Mouse (Mus musculus): Measurements from ENCODE around the gene H2-Ab1. TPM values are rescaled to one million over a fixed set of nuclear protein-coding genes. Genes with fewer than 3 reads are reported as not detected.

H2-Ab1 gene
- polyA plus RNA-seq, 1 experiment from 2014 or later: 13.5 TPM

- Histone ChIP-seq H3K9me3 (replicated peaks; ENCODE audit: control insufficient read depth, low read length) (0 out of 2 replicates have a peak, but pooled peaks cover 5% of the 10 kb centered on the region), H3K27ac (ENCODE audit: low read depth, low read length) (no peak overlapping the region), H3K27me3 (ENCODE audit: control insufficient read depth, insufficient read depth, low read length) (peaks cover 4% of the 10 kb centered on the region; the same call in 1 of the 2 replicates), H3K36me3 (ENCODE audit: control insufficient read depth, insufficient read depth, low read length) (no peaks in the 10 kb centered on the region), H3K4me1 (ENCODE audit: control insufficient read depth, insufficient read depth, low read length) (no peaks in the 10 kb centered on the region), H3K9ac (ENCODE audit: low read depth, low read length) (no peak overlapping the region), H3K4me2 (no peak overlapping the region), H3K4me3 (ENCODE audit: low read depth, low read length) (no peak overlapping the region)
- WGBS (ENCODE audit: insufficient replicate concordance): 76% methylated on average over 4 of the region's 4 CpGs
- ATAC-seq (replicated peaks; ENCODE audit: insufficient number of reproducible peaks, low FRiP score, low TSS enrichment): no peak
Observed at GRCm38 (mm10) chr17:34244656-34245055, 12.8 kb upstream of the H2-Ab1 start.

- no peaks in the 10 kb centered on the region for H3K4me1 ChIP-seq (ENCODE audit: control insufficient read depth, insufficient read depth, low read length)
- no peak overlapping the region for H3K4me3 ChIP-seq (ENCODE audit: low read depth, low read length)
- peaks cover 4% of the 10 kb centered on the region; the same call in 1 of the 2 replicates for H3K27me3 ChIP-seq (ENCODE audit: control insufficient read depth, insufficient read depth, low read length)
- H3K4me2 ChIP-seq: no peak overlapping the region
- H3K9me3 ChIP-seq (replicated peaks; ENCODE audit: control insufficient read depth, low read length): 0 out of 2 replicates have a peak, but pooled peaks cover 2% of the 10 kb centered on the region
- H3K36me3 ChIP-seq (ENCODE audit: control insufficient read depth, insufficient read depth, low read length): no peaks in the 10 kb centered on the region
- H3K27ac ChIP-seq (ENCODE audit: low read depth, low read length): no peak overlapping the region
- no peak overlapping the region for H3K9ac ChIP-seq (ENCODE audit: low read depth, low read length)
- no peak for ATAC-seq (replicated peaks; ENCODE audit: insufficient number of reproducible peaks, low FRiP score, low TSS enrichment)
- 79% methylated on average over 3 of the region's 3 CpGs for WGBS (ENCODE audit: insufficient replicate concordance)
Observed at GRCm38 (mm10) chr17:34247047-34247446, 10.4 kb upstream of the H2-Ab1 start.

GRCm38 (mm10) chr17:34248764-34249163 is 8.7 kb upstream of the H2-Ab1 start:
- no peak for ATAC-seq (replicated peaks; ENCODE audit: insufficient number of reproducible peaks, low FRiP score, low TSS enrichment)
- H3K4me2 ChIP-seq: no peak overlapping the region
- 66% methylated on average over 2 of the region's 2 CpGs for WGBS (ENCODE audit: insufficient replicate concordance)
- H3K9ac ChIP-seq (ENCODE audit: low read depth, low read length): no peak overlapping the region
- no peaks in the 10 kb centered on the region for H3K36me3 ChIP-seq (ENCODE audit: control insufficient read depth, insufficient read depth, low read length)
- H3K4me1 ChIP-seq (ENCODE audit: control insufficient read depth, insufficient read depth, low read length): no peaks in the 10 kb centered on the region
- no peak overlapping the region for H3K27ac ChIP-seq (ENCODE audit: low read depth, low read length)
- no peaks in the 10 kb centered on the region for H3K27me3 ChIP-seq (ENCODE audit: control insufficient read depth, insufficient read depth, low read length)
- no peaks in the 10 kb centered on the region for H3K9me3 ChIP-seq (replicated peaks; ENCODE audit: control insufficient read depth, low read length)
- no peak overlapping the region for H3K4me3 ChIP-seq (ENCODE audit: low read depth, low read length)

- Histone ChIP-seq H3K27me3 (ENCODE audit: control insufficient read depth, insufficient read depth, low read length) (no peaks in the 10 kb centered on the region), H3K4me1 (ENCODE audit: control insufficient read depth, insufficient read depth, low read length) (no peaks in the 10 kb centered on the region), H3K9ac (ENCODE audit: low read depth, low read length) (no peak overlapping the region), H3K36me3 (ENCODE audit: control insufficient read depth, insufficient read depth, low read length) (no peaks in the 10 kb centered on the region), H3K4me3 (ENCODE audit: low read depth, low read length) (no peak overlapping the region), H3K27ac (ENCODE audit: low read depth, low read length) (no peak overlapping the region), H3K4me2 (no peak overlapping the region), H3K9me3 (replicated peaks; ENCODE audit: control insufficient read depth, low read length) (no peaks in the 10 kb centered on the region)
- 40% methylated on average over 3 of the region's 3 CpGs for WGBS (ENCODE audit: insufficient replicate concordance)
- ATAC-seq (replicated peaks; ENCODE audit: insufficient number of reproducible peaks, low FRiP score, low TSS enrichment): no peak
Observed at GRCm38 (mm10) chr17:34249361-34249760, 8.1 kb upstream of the H2-Ab1 start.

- 24% methylated on average over 4 of the region's 4 CpGs for WGBS (ENCODE audit: insufficient replicate concordance)
- Histone ChIP-seq H3K27me3 (ENCODE audit: control insufficient read depth, insufficient read depth, low read length) (no peaks in the 10 kb centered on the region), H3K9me3 (replicated peaks; ENCODE audit: control insufficient read depth, low read length) (no peaks in the 10 kb centered on the region), H3K4me2 (no peak overlapping the region), H3K9ac (ENCODE audit: low read depth, low read length) (no peak overlapping the region), H3K4me3 (ENCODE audit: low read depth, low read length) (no peak overlapping the region), H3K36me3 (ENCODE audit: control insufficient read depth, insufficient read depth, low read length) (no peaks in the 10 kb centered on the region), H3K4me1 (ENCODE audit: control insufficient read depth, insufficient read depth, low read length) (no peaks in the 10 kb centered on the region), H3K27ac (ENCODE audit: low read depth, low read length) (no peak overlapping the region)
- no peak for ATAC-seq (replicated peaks; ENCODE audit: insufficient number of reproducible peaks, low FRiP score, low TSS enrichment)
Observed at GRCm38 (mm10) chr17:34249878-34250277, 7.6 kb upstream of the H2-Ab1 start.

- H3K36me3 ChIP-seq (ENCODE audit: control insufficient read depth, insufficient read depth, low read length): no peaks in the 10 kb centered on the region
- no peaks in the 10 kb centered on the region for H3K9me3 ChIP-seq (replicated peaks; ENCODE audit: control insufficient read depth, low read length)
- no peak overlapping the region for H3K9ac ChIP-seq (ENCODE audit: low read depth, low read length)
- H3K27me3 ChIP-seq (ENCODE audit: control insufficient read depth, insufficient read depth, low read length): no peaks in the 10 kb centered on the region
- no peaks in the 10 kb centered on the region for H3K4me1 ChIP-seq (ENCODE audit: control insufficient read depth, insufficient read depth, low read length)
- 52% methylated on average over 4 of the region's 4 CpGs for WGBS (ENCODE audit: insufficient replicate concordance)
- no peak overlapping the region for H3K4me2 ChIP-seq
- no peak overlapping the region for H3K27ac ChIP-seq (ENCODE audit: low read depth, low read length)
- ATAC-seq (replicated peaks; ENCODE audit: insufficient number of reproducible peaks, low FRiP score, low TSS enrichment): no peak
- no peak overlapping the region for H3K4me3 ChIP-seq (ENCODE audit: low read depth, low read length)
Observed at GRCm38 (mm10) chr17:34251666-34252065, 5.8 kb upstream of the H2-Ab1 start.

- H3K36me3 ChIP-seq (ENCODE audit: control insufficient read depth, insufficient read depth, low read length): no peaks in the 10 kb centered on the region
- 69% methylated on average over 5 of the region's 5 CpGs for WGBS (ENCODE audit: insufficient replicate concordance)
- ATAC-seq (replicated peaks; ENCODE audit: insufficient number of reproducible peaks, low FRiP score, low TSS enrichment): no peak
- H3K9me3 ChIP-seq (replicated peaks; ENCODE audit: control insufficient read depth, low read length): no peaks in the 10 kb centered on the region
- no peak overlapping the region for H3K9ac ChIP-seq (ENCODE audit: low read depth, low read length)
- peaks cover 12% of the 10 kb centered on the region; the same call in 1 of the 2 replicates for H3K27me3 ChIP-seq (ENCODE audit: control insufficient read depth, insufficient read depth, low read length)
- H3K4me3 ChIP-seq (ENCODE audit: low read depth, low read length): no peak overlapping the region
- no peak overlapping the region for H3K4me2 ChIP-seq
- H3K4me1 ChIP-seq (ENCODE audit: control insufficient read depth, insufficient read depth, low read length): no peaks in the 10 kb centered on the region; the same call in 1 of the 2 replicates
- no peak overlapping the region for H3K27ac ChIP-seq (ENCODE audit: low read depth, low read length)
Observed at GRCm38 (mm10) chr17:34256501-34256900, 988 bp upstream of the H2-Ab1 start.

GRCm38 (mm10) chr17:34260551-34260950 is 3.1 kb downstream of the H2-Ab1 start:
- H3K27me3 ChIP-seq (ENCODE audit: control insufficient read depth, insufficient read depth, low read length): peaks cover 26% of the 10 kb centered on the region
- no peaks in the 10 kb centered on the region; the same call in 1 of the 2 replicates for H3K4me1 ChIP-seq (ENCODE audit: control insufficient read depth, insufficient read depth, low read length)
- H3K4me3 ChIP-seq (ENCODE audit: low read depth, low read length): no peak overlapping the region
- no peak overlapping the region for H3K4me2 ChIP-seq
- H3K36me3 ChIP-seq (ENCODE audit: control insufficient read depth, insufficient read depth, low read length): no peaks in the 10 kb centered on the region
- H3K27ac ChIP-seq (ENCODE audit: low read depth, low read length): no peak overlapping the region
- ATAC-seq (replicated peaks; ENCODE audit: insufficient number of reproducible peaks, low FRiP score, low TSS enrichment): no peak
- H3K9me3 ChIP-seq (replicated peaks; ENCODE audit: control insufficient read depth, low read length): no peaks in the 10 kb centered on the region
- H3K9ac ChIP-seq (ENCODE audit: low read depth, low read length): no peak overlapping the region
- 68% methylated on average over 5 of the region's 5 CpGs for WGBS (ENCODE audit: insufficient replicate concordance)

- Histone ChIP-seq H3K36me3 (ENCODE audit: control insufficient read depth, insufficient read depth, low read length) (no peaks in the 10 kb centered on the region), H3K4me2 (no peak overlapping the region), H3K4me1 (ENCODE audit: control insufficient read depth, insufficient read depth, low read length) (no peaks in the 10 kb centered on the region; the same call in 1 of the 2 replicates), H3K4me3 (ENCODE audit: low read depth, low read length) (no peak overlapping the region), H3K27ac (ENCODE audit: low read depth, low read length) (no peak overlapping the region), H3K9me3 (replicated peaks; ENCODE audit: control insufficient read depth, low read length) (no peaks in the 10 kb centered on the region), H3K27me3 (ENCODE audit: control insufficient read depth, insufficient read depth, low read length) (peaks cover 26% of the 10 kb centered on the region), H3K9ac (ENCODE audit: low read depth, low read length) (no peak overlapping the region)
- WGBS (ENCODE audit: insufficient replicate concordance): 28% methylated on average over 4 of the region's 4 CpGs
- ATAC-seq (replicated peaks; ENCODE audit: insufficient number of reproducible peaks, low FRiP score, low TSS enrichment): no peak
Observed at GRCm38 (mm10) chr17:34261502-34261901, 4.0 kb downstream of the H2-Ab1 start.

Measured in heart, embryonic 11.5 days (tissue).